Mouse (Mus musculus) brain, embryonic 14.5 days (tissue): ENCODE results near the gene Eif5a.

Source experiments
- CTCF ChIP-seq: fragments of 200-500 bp; IDR thresholded peaks from 2 replicates; pipeline ENCODE4 v1.5.1; 2012; ENCODE audit warnings: inconsistent platforms, mild to moderate bottlenecking, moderate library complexity, borderline replicate concordance; ENCODE audit not compliant: insufficient read depth, insufficient read length; ENCODE audit errors: extremely low read depth
- POLR2A ChIP-seq: fragments of 200-500 bp; IDR thresholded peaks from 2 replicates; pipeline ENCODE4 v1.6.1; 2012; ENCODE audit warnings: mild to moderate bottlenecking, inconsistent platforms, borderline replicate concordance; ENCODE audit not compliant: poor library complexity, insufficient read depth, insufficient read length, severe bottlenecking; ENCODE audit errors: extremely low read depth

DNA sequence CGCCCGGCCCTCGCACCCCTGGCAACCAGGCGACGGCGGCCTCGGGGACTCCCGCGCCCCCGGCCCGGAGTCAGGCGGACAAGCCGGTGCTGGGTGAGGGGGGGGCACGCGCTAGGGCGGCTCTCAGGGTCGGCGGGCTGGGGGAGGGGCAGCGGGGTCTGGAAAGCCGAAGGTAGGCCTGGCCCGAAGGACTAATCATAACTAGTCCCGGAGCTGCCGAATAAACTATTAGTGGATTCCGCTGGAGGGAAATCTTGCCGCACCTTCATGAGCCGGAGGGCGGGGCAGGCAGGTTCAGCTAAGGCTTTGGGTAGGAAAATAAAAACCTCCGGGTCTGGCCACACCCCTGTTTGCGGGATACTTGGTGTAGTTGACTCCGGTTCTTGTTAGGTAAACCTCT, 14.4 kb upstream of the Eif5a start:
- TF ChIP-seq POLR2A (no peak), CTCF (no peak)
